22 mouse cellular contexts compared by ENCODE assay signal in the genomic region with DNA sequence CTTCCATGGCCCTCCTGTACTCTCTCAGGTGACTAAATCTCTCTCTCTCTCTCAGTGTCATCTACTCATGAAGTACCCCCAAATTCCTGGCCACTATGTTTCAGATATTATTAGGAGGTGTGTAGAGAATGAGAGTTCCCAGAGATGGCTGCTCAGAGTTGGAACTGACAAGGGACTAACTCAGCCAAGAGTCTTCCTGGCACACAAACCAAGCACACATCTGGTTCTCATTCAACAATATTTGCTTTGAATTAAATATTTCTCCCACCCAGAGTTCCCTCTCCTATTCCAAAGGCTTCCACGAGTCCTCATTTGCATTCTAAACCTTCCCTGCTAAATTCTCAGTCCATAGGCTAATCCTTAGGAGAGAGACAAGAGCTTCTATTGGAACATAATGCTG. TPM values are rescaled to one million over a fixed set of nuclear protein-coding genes. Genes with fewer than 3 reads are reported as not detected.
DNase-seq lines count a peak whose midpoint lies in the region; ATAC-seq lines count a peak whose summit lies in the region.
"Had no signal": no experiment of that assay in that cellular context is flagged by ENCODE, and none has a peak within 500 bp of the region (broad histone marks: within the 10 kb centered on the region; RNA-seq: fewer than 3 reads in every experiment).

No protein-coding gene starts in this region.

- 22% methylated on average over 1 of the region's 1 CpGs for WGBS in embryonic facial prominence, embryonic 11.5 days
- WGBS in embryonic facial prominence, embryonic 10.5 days: 55% methylated on average over 1 of the region's 1 CpGs
- 50% methylated on average over 1 of the region's 1 CpGs for WGBS in embryonic facial prominence, embryonic 14.5 days

- no peak overlapping the region for H3K9ac ChIP-seq in embryonic facial prominence, embryonic 11.5 days (replicated peaks; ENCODE audit: low read length)
- H3K9ac ChIP-seq in embryonic facial prominence, embryonic 14.5 days (ENCODE audit: low read depth, low read length): no peak overlapping the region
- H3K9ac ChIP-seq: forebrain, embryonic 15.5 days; hindbrain, embryonic 12.5 days; hindbrain, embryonic 15.5 days had no signal

- peak; percentile 57 for DNase-seq in embryonic facial prominence, embryonic 11.5 days (ENCODE audit: low spot score)
- no peak for DNase-seq in embryonic facial prominence, embryonic 10.5 days (ENCODE audit: low spot score)
- DNase-seq in 3T3-L1 (ENCODE audit: low read depth, low spot score): peak; percentile 34
- DNase-seq in brain, adult 2 months (ENCODE audit: low read depth, low spot score): peak; percentile 3
- DNase-seq in embryonic facial prominence, embryonic 14.5 days (ENCODE audit: low spot score): peak; percentile 87
- no peak for DNase-seq in right cerebral cortex, postnatal 36 days (ENCODE audit: low spot score in 2 of 2)
- DNase-seq in cerebellum, postnatal 36 days: no peak
- DNase-seq in thymus, postnatal 36 days: no peak
- DNase-seq: adrenal gland, postnatal 14 days; B cell, adult 2 months; cerebellum, adult 11-12 months; cerebellum, adult 8-10 months; cerebellum, postnatal 10 days; gastrocnemius, postnatal 25 days; kidney, adult 11 months; kidney, adult 8-10 months had no signal

- H3K27me3 ChIP-seq in embryonic facial prominence, embryonic 11.5 days (ENCODE audit: control insufficient read depth, insufficient read depth, low read length): no peaks in the 10 kb centered on the region
- H3K27me3 ChIP-seq in embryonic facial prominence, embryonic 10.5 days (replicated peaks; ENCODE audit: low read depth, poor library complexity, severe bottlenecking): peaks cover 29% of the 10 kb centered on the region
- H3K27me3 ChIP-seq in embryonic facial prominence, embryonic 14.5 days (replicated peaks; ENCODE audit: control insufficient read depth, insufficient read depth, low read length): no peaks in the 10 kb centered on the region
- H3K27me3 ChIP-seq: forebrain, embryonic 15.5 days; hindbrain, embryonic 15.5 days had no signal

- H3K4me2 ChIP-seq in embryonic facial prominence, embryonic 11.5 days (ENCODE audit: low read depth, low read length): no peak overlapping the region
- H3K4me2 ChIP-seq in embryonic facial prominence, embryonic 14.5 days (ENCODE audit: low read depth, low read length): no peak overlapping the region
- H3K4me2 ChIP-seq: forebrain, embryonic 15.5 days; heart, embryonic 11.5 days; hindbrain, embryonic 12.5 days; hindbrain, embryonic 15.5 days had no signal

- no peaks in the 10 kb centered on the region for H3K4me1 ChIP-seq in embryonic facial prominence, embryonic 11.5 days (ENCODE audit: control insufficient read depth, insufficient read depth, low read length)
- peaks cover 9% of the 10 kb centered on the region for H3K4me1 ChIP-seq in embryonic facial prominence, embryonic 10.5 days
- H3K4me1 ChIP-seq in embryonic facial prominence, embryonic 14.5 days (ENCODE audit: control insufficient read depth, insufficient read depth, low read length): peaks cover 6% of the 10 kb centered on the region; the same call in 1 of the 2 replicates
- H3K4me1 ChIP-seq: forebrain, embryonic 15.5 days; hindbrain, embryonic 12.5 days; hindbrain, embryonic 15.5 days had no signal

- no peaks in the 10 kb centered on the region for H3K36me3 ChIP-seq in embryonic facial prominence, embryonic 11.5 days (replicated peaks; ENCODE audit: control insufficient read depth, insufficient read depth, low read depth, low read length)
- H3K36me3 ChIP-seq in embryonic facial prominence, embryonic 10.5 days (replicated peaks): no peaks in the 10 kb centered on the region
- H3K36me3 ChIP-seq in embryonic facial prominence, embryonic 14.5 days (ENCODE audit: control insufficient read depth, insufficient read depth, low read length): no peaks in the 10 kb centered on the region
- H3K36me3 ChIP-seq: forebrain, embryonic 15.5 days; G1E; hindbrain, embryonic 12.5 days; hindbrain, embryonic 15.5 days had no signal

- H3K4me3 ChIP-seq in embryonic facial prominence, embryonic 11.5 days (ENCODE audit: low read depth, low read length): no peak overlapping the region
- no peak overlapping the region for H3K4me3 ChIP-seq in embryonic facial prominence, embryonic 10.5 days
- H3K4me3 ChIP-seq in embryonic facial prominence, embryonic 14.5 days (ENCODE audit: low read depth, low read length): no peak overlapping the region
- H3K4me3 ChIP-seq: forebrain, embryonic 15.5 days; hindbrain, embryonic 12.5 days; hindbrain, embryonic 15.5 days had no signal

- H3K27ac ChIP-seq in embryonic facial prominence, embryonic 11.5 days (replicated peaks; ENCODE audit: low read depth, low read length): no peak overlapping the region
- H3K27ac ChIP-seq in embryonic facial prominence, embryonic 10.5 days (replicated peaks): no peak overlapping the region
- peak overlapping the region; percentile 61 for H3K27ac ChIP-seq in embryonic facial prominence, embryonic 14.5 days (replicated peaks; ENCODE audit: low read depth, low read length)
- H3K27ac ChIP-seq: forebrain, embryonic 15.5 days; hindbrain, embryonic 12.5 days; hindbrain, embryonic 15.5 days had no signal

- no peak for ATAC-seq in embryonic facial prominence, embryonic 11.5 days (replicated peaks; ENCODE audit: insufficient number of reproducible peaks, low FRiP score, low TSS enrichment, low read depth)
- ATAC-seq in embryonic facial prominence, embryonic 14.5 days (ENCODE audit: low read depth): no peak
- ATAC-seq: forebrain, embryonic 15.5 days had no signal

- H3K9me3 ChIP-seq in embryonic facial prominence, embryonic 11.5 days (replicated peaks; ENCODE audit: control insufficient read depth, low read length): no peaks in the 10 kb centered on the region
- no peaks in the 10 kb centered on the region; the same call in 1 of the 2 replicates for H3K9me3 ChIP-seq in embryonic facial prominence, embryonic 10.5 days
- H3K9me3 ChIP-seq in embryonic facial prominence, embryonic 14.5 days (ENCODE audit: control insufficient read depth, low read length): peaks cover 14% of the 10 kb centered on the region; the same call in 1 of the 2 replicates
- H3K9me3 ChIP-seq: forebrain, embryonic 15.5 days; G1E; hindbrain, embryonic 12.5 days; hindbrain, embryonic 15.5 days had no signal

RNA-seq across cellular contexts. Expression of a gene that starts 11.1 kb away (rescaled TPM):
- 0.06 TPM in 1 of 2 replicates, not detected in the other for polyA plus RNA-seq in embryonic facial prominence, embryonic 11.5 days (2014; fragmentation: Nextera tagmentation; extraction: Ambion mirVana)
- polyA plus RNA-seq in embryonic facial prominence, embryonic 10.5 days (2016; fragmentation: Nextera tagmentation; extraction: Ambion mirVana): not detected in 2 replicates
- 0.15 and 0.33 TPM in 2 replicates for polyA plus RNA-seq in embryonic facial prominence, embryonic 14.5 days (2014; fragmentation: Nextera tagmentation; extraction: Ambion mirVana)
- polyA plus RNA-seq: G1E had no signal

RNA-seq across cellular contexts. Expression of a gene that starts 28.1 kb away (rescaled TPM):
- not detected in 2 replicates for polyA plus RNA-seq in embryonic facial prominence, embryonic 11.5 days (2014; fragmentation: Nextera tagmentation; extraction: Ambion mirVana)
- polyA plus RNA-seq in embryonic facial prominence, embryonic 10.5 days (2016; fragmentation: Nextera tagmentation; extraction: Ambion mirVana): 0.09 and 0.13 TPM in 2 replicates
- 0.22 TPM in 1 of 2 replicates, not detected in the other for polyA plus RNA-seq in embryonic facial prominence, embryonic 14.5 days (2014; fragmentation: Nextera tagmentation; extraction: Ambion mirVana)
- polyA plus RNA-seq: G1E; gonadal fat pad, adult 2 months had no signal

Comparison
In these comparisons a context has a peak if more than half of its experiments do, and no peak if none do; other contexts are left out.
1. DNase-seq: peak in embryonic facial prominence, embryonic 11.5 days (single experiment), 3T3-L1 (single experiment), brain, adult 2 months (single experiment) and embryonic facial prominence, embryonic 14.5 days (single experiment); none in embryonic facial prominence, embryonic 10.5 days (single experiment), right cerebral cortex, postnatal 36 days (0 of 2), cerebellum, postnatal 36 days (0 of 2) and thymus, postnatal 36 days (0 of 2).